Mouse (Mus musculus): ENCODE results near the gene Ppargc1a. TPM values are rescaled to one million over a fixed set of nuclear protein-coding genes. Genes with fewer than 3 reads are reported as not detected.

Ppargc1a gene
- polyA plus RNA-seq, 1 experiment, result 9.3 TPM

DNA sequence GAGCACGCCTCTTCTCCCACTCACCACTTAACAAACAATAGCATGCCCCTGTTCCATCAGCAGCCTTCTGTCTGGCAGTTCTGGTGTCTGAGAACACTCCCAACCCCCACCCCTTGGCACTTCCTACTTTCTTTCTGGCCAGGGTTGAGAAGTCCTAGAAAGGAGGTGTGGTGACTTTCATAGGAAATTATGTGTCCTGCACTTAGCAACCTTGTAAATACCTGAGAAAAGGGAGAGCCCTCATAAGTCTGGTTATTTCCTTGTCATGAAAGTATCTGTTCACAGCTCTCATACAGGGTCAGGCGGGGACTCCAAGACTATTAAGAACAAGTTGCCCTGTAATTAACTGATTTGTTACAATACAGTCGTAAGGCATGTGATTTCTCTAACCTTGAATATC is 161.1 kb downstream of the Ppargc1a start:
- TF ChIP-seq POLR2A (IDR thresholded peaks at IDR 0.05; ENCODE audit: borderline replicate concordance, extremely low read depth, insufficient read depth, insufficient read length, poor library complexity, severe bottlenecking) (no peak), CTCF (IDR thresholded peaks at IDR 0.05; ENCODE audit: borderline replicate concordance, extremely low read depth, insufficient read depth, insufficient read length) (no peak)
- no peak for DNase-seq (ENCODE audit: low read depth)

All from brain, embryonic 14.5 days (tissue).